Mouse (Mus musculus): ENCODE measurements around the gene Gabarap. TPM values are rescaled to one million over a fixed set of nuclear protein-coding genes. Genes with fewer than 3 reads are reported as not detected.
A peak's percentile ranks its signal among the peaks of the same experiment; 100 is the strongest.

The Gabarap gene
- polyA plus RNA-seq, 1 experiment from 2014 or later, result 280 TPM

GRCm38 (mm10) chr11:70028401-70029129 lies 37.6 kb downstream of the Gabarap start:
- ATAC-seq (ENCODE audit: low read depth), result no peak
- Histone ChIP-seq H3K4me1 (ENCODE audit: control insufficient read depth, low read depth, low read length) (peaks cover 9% of the 10 kb centered on the region), H3K9ac (ENCODE audit: low read depth, low read length) (no peak overlapping the region), H3K4me2 (ENCODE audit: low read depth, low read length) (0 out of 2 replicates have a peak overlapping the region, but pooled peaks have one; percentile 8), H3K36me3 (ENCODE audit: control insufficient read depth, insufficient read depth) (no peaks in the 10 kb centered on the region), H3K4me3 (ENCODE audit: low read depth, low read length) (no peak overlapping the region), H3K27me3 (ENCODE audit: control insufficient read depth, insufficient read depth, low read depth, low read length) (peaks cover 25% of the 10 kb centered on the region), H3K27ac (ENCODE audit: low read length) (no peak overlapping the region), H3K9me3 (replicated peaks; ENCODE audit: control insufficient read depth, low read length) (no peaks in the 10 kb centered on the region)
- WGBS (ENCODE audit: insufficient replicate concordance), result 27% methylated on average over 12 of the region's 12 CpGs

DNA sequence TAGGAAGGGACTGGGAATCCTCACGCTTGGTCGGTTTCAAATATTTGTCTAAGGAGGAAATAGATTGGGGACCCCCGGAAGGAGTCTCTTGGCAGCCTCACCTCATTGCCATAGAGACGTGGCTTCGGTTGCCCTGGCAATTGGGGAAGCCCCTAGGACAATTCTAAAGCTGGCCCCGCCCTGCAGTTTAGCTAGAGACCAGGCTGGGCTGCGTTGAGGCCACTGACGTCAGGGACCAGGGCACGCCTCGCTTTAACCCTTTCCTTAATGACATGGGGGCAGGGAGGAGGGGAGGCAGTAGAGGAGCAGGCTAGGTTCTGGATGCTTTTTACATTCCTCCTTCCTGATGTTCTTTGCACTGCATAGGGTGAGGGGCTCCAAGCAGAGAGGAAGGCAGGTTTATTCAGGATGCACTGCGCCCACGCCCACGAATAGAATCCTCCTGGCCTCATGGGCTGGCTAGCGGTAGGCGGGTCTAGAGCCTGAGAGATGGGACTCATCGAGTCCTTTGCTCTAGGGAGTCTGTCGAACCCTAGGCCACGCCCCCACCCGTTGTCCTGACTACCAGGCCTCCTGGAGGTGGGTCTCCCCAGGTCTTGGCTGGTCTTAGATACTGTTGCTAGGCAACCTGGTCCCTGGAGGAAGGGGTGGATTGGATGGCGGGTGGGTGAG lies 38.3 kb downstream of the Gabarap start:
- H3K27ac ChIP-seq (ENCODE audit: low read length), result no peak overlapping the region
- H3K9ac ChIP-seq (ENCODE audit: low read depth, low read length), result no peak overlapping the region
- H3K4me2 ChIP-seq (ENCODE audit: low read depth, low read length), result 0 out of 2 replicates have a peak overlapping the region, but pooled peaks have one; percentile 8
- H3K4me3 ChIP-seq (ENCODE audit: low read depth, low read length), result no peak overlapping the region
- H3K9me3 ChIP-seq (replicated peaks; ENCODE audit: control insufficient read depth, low read length), result no peaks in the 10 kb centered on the region
- H3K27me3 ChIP-seq (ENCODE audit: control insufficient read depth, insufficient read depth, low read depth, low read length), result peaks cover 18% of the 10 kb centered on the region
- H3K4me1 ChIP-seq (ENCODE audit: control insufficient read depth, low read depth, low read length), result peaks cover 9% of the 10 kb centered on the region
- ATAC-seq (ENCODE audit: low read depth), result peak; percentile 16; the same call in 1 of the 2 replicates
- 5% methylated on average over 20 of the region's 20 CpGs for WGBS (ENCODE audit: insufficient replicate concordance)
- H3K36me3 ChIP-seq (ENCODE audit: control insufficient read depth, insufficient read depth), result no peaks in the 10 kb centered on the region

- Histone ChIP-seq H3K27ac (ENCODE audit: low read length) (no peak overlapping the region), H3K4me2 (ENCODE audit: low read depth, low read length) (no peak overlapping the region)
These were observed 39.0 kb downstream of the Gabarap start for GRCm38 (mm10) chr11:70029829-70030550.

DNA sequence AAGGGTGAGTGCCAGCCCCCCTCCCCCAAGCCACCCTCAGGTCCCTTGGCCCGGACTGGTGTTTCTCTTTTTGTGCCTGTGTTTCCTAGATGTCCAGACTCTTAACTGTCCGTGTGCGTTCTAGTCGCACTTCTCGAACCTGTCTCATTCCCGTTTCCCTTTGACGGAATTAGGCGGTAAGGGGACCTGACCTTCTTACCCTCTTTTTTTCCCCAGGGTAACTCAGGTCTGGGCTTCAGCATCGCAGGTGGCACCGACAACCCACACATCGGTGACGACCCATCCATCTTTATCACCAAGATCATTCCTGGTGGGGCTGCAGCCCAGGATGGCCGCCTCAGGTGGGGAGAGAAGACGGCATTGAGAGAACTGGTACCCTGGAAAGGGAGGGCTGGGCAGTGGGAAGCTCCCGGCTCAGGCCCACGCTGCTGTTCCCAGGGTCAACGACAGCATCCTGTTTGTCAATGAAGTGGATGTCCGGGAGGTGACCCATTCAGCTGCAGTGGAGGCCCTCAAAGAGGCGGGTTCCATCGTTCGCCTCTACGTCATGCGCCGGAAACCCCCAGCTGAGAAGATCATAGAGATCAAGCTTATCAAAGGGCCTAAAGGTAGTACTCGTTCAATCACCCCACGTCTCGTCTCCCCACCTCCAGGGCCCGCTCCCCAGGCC lies 39.8 kb downstream of the Gabarap start:
- H3K36me3 ChIP-seq (ENCODE audit: control insufficient read depth, insufficient read depth), result no peaks in the 10 kb centered on the region
- no peak overlapping the region for H3K9ac ChIP-seq (ENCODE audit: low read depth, low read length)
- ATAC-seq (ENCODE audit: low read depth), result no peak
- H3K9me3 ChIP-seq (replicated peaks; ENCODE audit: control insufficient read depth, low read length), result no peaks in the 10 kb centered on the region
- no peak overlapping the region for H3K4me2 ChIP-seq (ENCODE audit: low read depth, low read length)
- WGBS (ENCODE audit: insufficient replicate concordance), result 79% methylated on average over 28 of the region's 28 CpGs
- H3K4me1 ChIP-seq (ENCODE audit: control insufficient read depth, low read depth, low read length), result peaks cover 9% of the 10 kb centered on the region
- H3K4me3 ChIP-seq (ENCODE audit: low read depth, low read length), result no peak overlapping the region
- peaks cover 9% of the 10 kb centered on the region; the same call in 1 of the 2 replicates for H3K27me3 ChIP-seq (ENCODE audit: control insufficient read depth, insufficient read depth, low read depth, low read length)
- H3K27ac ChIP-seq (ENCODE audit: low read length), result no peak overlapping the region

More at GRCm38 (mm10) chr11:70029829-70030550, 39.0 kb downstream of the Gabarap start:
- 52% methylated on average over 11 of the region's 11 CpGs for WGBS (ENCODE audit: insufficient replicate concordance)
- no peak for ATAC-seq (ENCODE audit: low read depth)
- Histone ChIP-seq H3K36me3 (ENCODE audit: control insufficient read depth, insufficient read depth) (no peaks in the 10 kb centered on the region), H3K9ac (ENCODE audit: low read depth, low read length) (no peak overlapping the region), H3K27me3 (ENCODE audit: control insufficient read depth, insufficient read depth, low read depth, low read length) (peaks cover 12% of the 10 kb centered on the region; the same call in 1 of the 2 replicates), H3K4me1 (ENCODE audit: control insufficient read depth, low read depth, low read length) (peaks cover 9% of the 10 kb centered on the region), H3K4me3 (ENCODE audit: low read depth, low read length) (no peak overlapping the region), H3K9me3 (replicated peaks; ENCODE audit: control insufficient read depth, low read length) (no peaks in the 10 kb centered on the region)

GRCm38 (mm10) chr11:70031321-70031670 lies 40.4 kb downstream of the Gabarap start:
- peaks cover 6% of the 10 kb centered on the region; the same call in 1 of the 2 replicates for H3K27me3 ChIP-seq (ENCODE audit: control insufficient read depth, insufficient read depth, low read depth, low read length)
- no peak overlapping the region for H3K4me3 ChIP-seq (ENCODE audit: low read depth, low read length)
- H3K36me3 ChIP-seq (ENCODE audit: control insufficient read depth, insufficient read depth), result no peaks in the 10 kb centered on the region
- H3K9me3 ChIP-seq (replicated peaks; ENCODE audit: control insufficient read depth, low read length), result no peaks in the 10 kb centered on the region
- WGBS (ENCODE audit: insufficient replicate concordance), result 84% methylated on average over 11 of the region's 11 CpGs
- H3K4me2 ChIP-seq (ENCODE audit: low read depth, low read length), result no peak overlapping the region
- no peak overlapping the region for H3K9ac ChIP-seq (ENCODE audit: low read depth, low read length)
- H3K27ac ChIP-seq (ENCODE audit: low read length), result no peak overlapping the region
- peaks cover 9% of the 10 kb centered on the region for H3K4me1 ChIP-seq (ENCODE audit: control insufficient read depth, low read depth, low read length)
- ATAC-seq (ENCODE audit: low read depth), result no peak

DNA sequence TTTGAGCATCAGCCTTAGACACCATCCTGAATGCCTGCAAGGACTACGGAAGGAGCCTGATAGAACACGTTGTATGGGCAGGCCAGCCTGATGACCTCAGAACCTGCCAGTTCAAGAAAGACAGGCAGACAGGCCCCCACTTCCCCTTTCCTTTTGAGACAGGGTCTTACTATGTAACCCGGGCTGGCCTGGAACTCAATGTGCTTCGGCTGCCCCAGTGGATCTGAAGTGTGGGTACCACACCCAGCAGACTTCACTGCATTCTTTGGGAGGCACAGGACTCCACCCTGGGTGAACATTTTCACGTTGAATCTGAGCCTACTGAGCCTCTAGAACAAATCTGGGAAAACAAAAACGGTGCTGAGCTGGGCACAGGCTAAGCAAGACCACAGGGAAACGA lies 47.2 kb downstream of the Gabarap start:
- Histone ChIP-seq H3K4me1 (ENCODE audit: control insufficient read depth, low read depth, low read length) (no peaks in the 10 kb centered on the region), H3K9me3 (replicated peaks; ENCODE audit: control insufficient read depth, low read length) (no peaks in the 10 kb centered on the region), H3K27ac (ENCODE audit: low read length) (no peak overlapping the region), H3K27me3 (ENCODE audit: control insufficient read depth, insufficient read depth, low read depth, low read length) (no peaks in the 10 kb centered on the region), H3K36me3 (ENCODE audit: control insufficient read depth, insufficient read depth) (no peaks in the 10 kb centered on the region), H3K4me3 (ENCODE audit: low read depth, low read length) (no peak overlapping the region), H3K4me2 (ENCODE audit: low read depth, low read length) (no peak overlapping the region), H3K9ac (ENCODE audit: low read depth, low read length) (no peak overlapping the region)
- 41% methylated on average over 7 of the region's 7 CpGs for WGBS (ENCODE audit: insufficient replicate concordance)
- ATAC-seq (ENCODE audit: low read depth), result no peak

DNA sequence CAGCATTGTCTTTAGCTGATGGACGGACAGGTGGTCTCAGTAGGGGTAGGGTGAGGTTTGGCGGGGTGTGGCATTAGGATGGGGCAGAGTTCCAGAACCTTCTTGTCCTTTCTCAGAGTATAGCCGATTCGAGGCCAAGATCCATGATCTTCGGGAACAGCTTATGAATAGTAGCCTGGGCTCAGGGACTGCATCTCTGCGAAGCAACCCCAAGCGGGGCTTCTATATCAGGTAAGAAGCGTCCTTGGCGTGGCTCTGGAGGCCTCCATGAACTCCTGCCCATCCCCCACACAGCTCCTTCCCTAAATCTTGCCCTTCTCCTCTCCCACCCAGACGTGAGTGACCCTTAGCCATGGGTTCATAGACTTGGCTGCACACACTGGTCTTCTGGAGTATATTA lies 48.7 kb downstream of the Gabarap start:
- H3K4me1 ChIP-seq (ENCODE audit: control insufficient read depth, low read depth, low read length), result no peaks in the 10 kb centered on the region
- no peak overlapping the region for H3K4me2 ChIP-seq (ENCODE audit: low read depth, low read length)
- H3K27me3 ChIP-seq (ENCODE audit: control insufficient read depth, insufficient read depth, low read depth, low read length), result no peaks in the 10 kb centered on the region
- no peaks in the 10 kb centered on the region for H3K9me3 ChIP-seq (replicated peaks; ENCODE audit: control insufficient read depth, low read length)
- ATAC-seq (ENCODE audit: low read depth), result no peak
- no peak overlapping the region for H3K9ac ChIP-seq (ENCODE audit: low read depth, low read length)
- no peak overlapping the region for H3K4me3 ChIP-seq (ENCODE audit: low read depth, low read length)
- no peak overlapping the region for H3K27ac ChIP-seq (ENCODE audit: low read length)
- WGBS (ENCODE audit: insufficient replicate concordance), result 72% methylated on average over 10 of the region's 10 CpGs
- H3K36me3 ChIP-seq (ENCODE audit: control insufficient read depth, insufficient read depth), result no peaks in the 10 kb centered on the region

GRCm38 (mm10) chr11:70040184-70040583 lies 49.2 kb downstream of the Gabarap start:
- Histone ChIP-seq H3K4me2 (ENCODE audit: low read depth, low read length) (no peak overlapping the region), H3K4me3 (ENCODE audit: low read depth, low read length) (no peak overlapping the region), H3K4me1 (ENCODE audit: control insufficient read depth, low read depth, low read length) (no peaks in the 10 kb centered on the region), H3K9me3 (replicated peaks; ENCODE audit: control insufficient read depth, low read length) (no peaks in the 10 kb centered on the region), H3K36me3 (ENCODE audit: control insufficient read depth, insufficient read depth) (no peaks in the 10 kb centered on the region), H3K9ac (ENCODE audit: low read depth, low read length) (no peak overlapping the region), H3K27ac (ENCODE audit: low read length) (no peak overlapping the region), H3K27me3 (ENCODE audit: control insufficient read depth, insufficient read depth, low read depth, low read length) (no peaks in the 10 kb centered on the region)
- ATAC-seq (ENCODE audit: low read depth), result no peak
- WGBS (ENCODE audit: insufficient replicate concordance), result 52% methylated on average over 7 of the region's 7 CpGs

All from liver, embryonic 16.5 days (tissue).